Mouse (Mus musculus): ENCODE measurements around the gene Atg16l2.

DNA sequence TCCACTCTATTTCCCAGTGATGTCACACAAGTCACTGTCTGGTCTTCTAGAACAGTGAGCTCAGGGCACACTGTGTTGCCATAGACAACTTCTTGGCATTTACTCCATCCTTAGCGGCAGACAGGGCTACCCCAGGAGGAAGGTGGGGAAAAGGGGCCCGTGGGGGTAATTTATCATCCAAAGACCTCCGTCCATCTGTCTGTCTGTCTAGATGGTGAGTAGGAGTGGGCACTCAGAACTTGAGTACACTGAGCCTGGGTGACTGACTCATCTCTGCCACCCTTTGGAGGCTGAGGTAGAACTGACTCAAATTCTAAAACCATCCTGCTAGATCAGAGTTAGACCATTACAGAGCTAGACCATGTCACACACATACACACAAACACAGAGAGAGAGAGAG is 15.0 kb upstream of the Atg16l2 start, which contains the start of gene Stard10:
- TF ChIP-seq GATA1 (IDR thresholded peaks at IDR 0.05; ENCODE audit: low read length) (no peak), TAL1 (IDR thresholded peaks at IDR 0.05; ENCODE audit: low read length) (no peak)
